Mouse (Mus musculus) stomach, embryonic 14.5 days (tissue): ENCODE data around the gene Atg14. TPM values are rescaled to one million over a fixed set of nuclear protein-coding genes. Genes with fewer than 3 reads are reported as not detected.
"Not testable (repeated sequence)": the region's sequence is repeated elsewhere in the genome, so short reads cannot be mapped to it uniquely, and the experiment has no call there.

Experiments
- ATAC-seq: fragments of 200-750 bp; cut with Nextera tagmentation; 2 replicates; pipeline ENCODE4 v1.8.0; 2017; ENCODE audit warnings: low read depth, moderate TSS enrichment; ENCODE audit not compliant: insufficient number of reproducible peaks, insufficient read depth, low FRiP score
- H3K27ac ChIP-seq: fragments of 300-500 bp; sonication (generic); 2 replicates; pipeline ENCODE4 v1.5.1; 2014; ENCODE audit warnings: mild to moderate bottlenecking, low read length, moderate library complexity, mixed read lengths
- H3K27me3 ChIP-seq: fragments of 300-500 bp; sonication (generic); 2 replicates; pipeline ENCODE4 v1.6.1; 2014; ENCODE audit warnings: low read length, control low read depth, mixed read lengths; ENCODE audit not compliant: control insufficient read depth, insufficient read depth
- H3K36me3 ChIP-seq: fragments of 300-500 bp; sonication (generic); 2 replicates; pipeline ENCODE4 v1.6.1; 2014; ENCODE audit warnings: mild to moderate bottlenecking, control low read depth, low read length, moderate library complexity, mixed read lengths; ENCODE audit not compliant: control insufficient read depth, insufficient read depth
- H3K4me1 ChIP-seq: fragments of 300-500 bp; sonication (generic); 2 replicates; pipeline ENCODE4 v1.6.1; 2014; ENCODE audit warnings: low read length, control low read depth, mixed read lengths; ENCODE audit not compliant: control insufficient read depth, insufficient read depth
- H3K4me2 ChIP-seq: fragments of 300-500 bp; sonication (generic); replicated peaks from 2 replicates; pipeline ENCODE4 v1.6.1; 2014; ENCODE audit warnings: low read depth, low read length, control low read depth
- H3K4me3 ChIP-seq: fragments of 300-500 bp; sonication (generic); 2 replicates; pipeline ENCODE4 v1.5.1; 2014; ENCODE audit warnings: low read depth, low read length, control low read depth
- H3K9ac ChIP-seq: fragments of 300-500 bp; sonication (generic); replicated peaks from 2 replicates; pipeline ENCODE4 v1.6.1; 2014; ENCODE audit warnings: low read depth, mild to moderate bottlenecking, control low read depth, low read length, moderate library complexity, mixed read lengths
- H3K9me3 ChIP-seq: fragments of 300-500 bp; sonication (generic); 2 replicates; pipeline ENCODE4 v1.6.1; 2016; ENCODE audit warnings: low read depth, low read length, control low read depth; ENCODE audit not compliant: control insufficient read depth
- WGBS: fragments of 180-500 bp; shearing (Covaris S2); extraction: QIAGEN DNeasy Blood & Tissue Kit; methylation state at CpG from one replicate; pipeline ENCODE4 v1.1.7; 2014; 5-methylcytosine and 5-hydroxymethylcytosine counted together
- polyA plus RNA-seq: library from polyadenylated mRNA; unstranded; fragments of >200 nt; fragmentation: Nextera tagmentation; extraction: Ambion mirVana; gene quantifications from 2 replicates; pipeline ENCODE4 v1.2.1, GENCODE M21; 2014

The Atg14 gene
- polyA plus RNA-seq, 1 experiment from 2014 or later: 14.3 TPM

- ATAC-seq: no peak
- H3K4me3 ChIP-seq: no peak overlapping the region
- 86% methylated on average over 5 of the region's 5 CpGs for WGBS
- no peaks in the 10 kb centered on the region for H3K27me3 ChIP-seq
- no peaks in the 10 kb centered on the region for H3K9me3 ChIP-seq
- no peaks in the 10 kb centered on the region for H3K36me3 ChIP-seq
- no peak overlapping the region for H3K4me2 ChIP-seq
- no peaks in the 10 kb centered on the region for H3K4me1 ChIP-seq
- no peak overlapping the region for H3K27ac ChIP-seq
- no peak overlapping the region for H3K9ac ChIP-seq
These were observed 36.3 kb downstream of the Atg14 start for GRCm38 (mm10) chr14:47534176-47534525.

- Histone ChIP-seq H3K4me2 (no peak overlapping the region), H3K4me3 (no peak overlapping the region), H3K4me1 (no peaks in the 10 kb centered on the region), H3K27ac (peak overlapping the region; percentile 52; the same call in 1 of the 2 replicates), H3K27me3 (no peaks in the 10 kb centered on the region), H3K36me3 (no peaks in the 10 kb centered on the region), H3K9me3 (no peaks in the 10 kb centered on the region), H3K9ac (no peak overlapping the region)
- ATAC-seq: peak; percentile 91
- 33% methylated on average over 11 of the region's 11 CpGs for WGBS
These were observed 36.9 kb downstream of the Atg14 start for GRCm38 (mm10) chr14:47533365-47534175.

DNA sequence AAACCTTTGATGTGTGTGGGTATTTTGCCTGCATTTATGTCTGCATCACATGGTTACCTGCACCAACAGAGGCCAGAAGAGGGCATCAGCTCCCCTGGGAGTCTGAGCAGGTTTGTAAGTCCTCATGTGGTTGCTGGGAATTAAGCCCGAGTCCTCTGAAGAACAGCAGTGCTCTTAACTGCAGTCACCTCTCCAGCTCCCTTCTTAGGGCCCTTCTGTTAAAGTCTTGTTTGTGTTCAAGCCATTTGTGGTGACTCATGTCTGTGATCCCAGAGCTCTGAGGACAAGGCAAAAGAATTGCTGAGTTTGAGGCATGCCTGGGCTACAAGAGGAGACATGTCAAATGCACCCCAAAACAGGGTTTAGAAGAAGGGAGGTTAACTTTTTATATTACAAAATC, 38.0 kb downstream of the Atg14 start:
- 64% methylated on average over 1 of the region's 1 CpGs for WGBS
- Histone ChIP-seq H3K36me3 (no peaks in the 10 kb centered on the region; the same call in 1 of the 2 replicates), H3K4me3 (no peak overlapping the region), H3K9ac (no peak overlapping the region), H3K4me2 (no peak overlapping the region), H3K27ac (no peak overlapping the region), H3K4me1 (no peaks in the 10 kb centered on the region), H3K9me3 (no peaks in the 10 kb centered on the region), H3K27me3 (no peaks in the 10 kb centered on the region)
- ATAC-seq: no peak

DNA sequence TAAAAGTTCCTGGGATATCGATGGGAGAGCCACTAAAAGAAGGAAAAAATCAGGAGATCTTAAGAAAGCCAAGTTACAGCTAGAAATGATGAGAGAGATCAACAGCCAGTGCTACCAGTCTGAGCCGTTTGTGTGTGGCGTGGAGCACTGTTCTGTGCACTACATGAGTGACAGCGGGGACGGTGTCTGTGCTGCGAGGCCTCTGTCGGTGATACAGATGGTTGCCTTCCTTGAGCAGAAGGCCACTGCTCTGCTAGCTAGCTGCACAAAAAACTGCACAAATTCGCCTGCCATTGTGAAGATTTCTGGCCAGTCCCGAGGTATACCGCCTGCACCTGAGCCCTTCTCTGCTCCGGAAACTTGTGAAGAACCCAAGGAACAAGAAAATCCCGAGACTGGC, 40.9 kb downstream of the Atg14 start:
- not testable (repeated sequence) for H3K4me2 ChIP-seq, H3K9ac ChIP-seq, H3K27ac ChIP-seq, H3K9me3 ChIP-seq, H3K27me3 ChIP-seq, ATAC-seq, H3K36me3 ChIP-seq, H3K4me3 ChIP-seq, H3K4me1 ChIP-seq
- 92% methylated on average over 11 of the region's 12 CpGs for WGBS

DNA sequence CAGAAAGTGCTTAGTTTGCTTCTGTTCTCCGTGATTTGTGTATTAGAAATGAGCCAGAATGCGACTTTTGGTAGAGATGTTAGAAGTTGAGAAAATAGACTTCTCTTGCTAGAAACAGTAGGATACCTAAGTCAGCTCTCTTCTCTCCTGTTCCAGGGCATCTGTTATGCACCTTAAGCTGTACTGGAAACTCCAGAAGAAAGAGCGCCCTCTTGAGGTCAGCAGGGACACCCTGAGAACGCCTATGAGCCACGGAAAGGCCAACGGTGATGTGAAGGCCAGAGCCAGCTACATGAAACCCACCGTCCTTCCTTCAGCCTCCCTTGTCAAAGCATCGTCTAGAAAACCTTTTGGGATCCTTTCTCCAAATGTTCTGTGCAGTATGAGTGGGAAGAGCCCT, 41.4 kb downstream of the Atg14 start:
- Histone ChIP-seq H3K9ac (no peak overlapping the region), H3K4me1 (no peaks in the 10 kb centered on the region), H3K36me3 (no peaks in the 10 kb centered on the region; the same call in 1 of the 2 replicates), H3K27me3 (no peaks in the 10 kb centered on the region), H3K4me2 (no peak overlapping the region), H3K4me3 (no peak overlapping the region), H3K9me3 (no peaks in the 10 kb centered on the region), H3K27ac (no peak overlapping the region)
- no peak for ATAC-seq
- 37% methylated on average over 8 of the region's 8 CpGs for WGBS

GRCm38 (mm10) chr14:47528293-47528692, 42.2 kb downstream of the Atg14 start:
- Histone ChIP-seq H3K4me3 (no peak overlapping the region), H3K4me1 (no peaks in the 10 kb centered on the region), H3K9me3 (no peaks in the 10 kb centered on the region), H3K9ac (no peak overlapping the region), H3K27ac (no peak overlapping the region), H3K36me3 (no peaks in the 10 kb centered on the region; the same call in 1 of the 2 replicates), H3K27me3 (no peaks in the 10 kb centered on the region), H3K4me2 (no peak overlapping the region)
- ATAC-seq: no peak
- WGBS: 82% methylated on average over 3 of the region's 3 CpGs

DNA sequence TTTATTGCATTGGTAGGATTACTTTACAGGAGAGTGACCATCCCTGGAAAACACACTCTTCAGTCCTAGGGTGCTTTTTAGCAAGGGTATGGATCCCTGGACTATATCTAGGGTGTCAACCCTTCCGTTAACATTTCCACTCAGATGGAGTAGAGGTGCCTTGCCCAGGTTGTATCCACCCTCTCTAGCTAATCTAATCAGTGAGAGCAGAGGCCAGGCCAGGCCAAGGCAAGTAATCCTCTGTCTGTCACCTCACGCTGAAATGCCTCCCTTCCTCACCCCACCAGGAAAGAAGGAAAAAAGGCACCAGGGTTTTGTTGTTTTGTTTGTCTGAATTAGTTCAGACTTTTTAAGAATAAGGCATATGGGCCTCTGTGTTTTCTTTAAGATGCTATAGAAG, 42.6 kb downstream of the Atg14 start:
- no peak for ATAC-seq
- Histone ChIP-seq H3K36me3 (no peaks in the 10 kb centered on the region; the same call in 1 of the 2 replicates), H3K9me3 (no peaks in the 10 kb centered on the region), H3K4me2 (no peak overlapping the region), H3K4me1 (no peaks in the 10 kb centered on the region), H3K9ac (no peak overlapping the region), H3K27ac (no peak overlapping the region), H3K4me3 (no peak overlapping the region), H3K27me3 (no peaks in the 10 kb centered on the region)
- WGBS: 65% methylated on average over 2 of the region's 2 CpGs

DNA sequence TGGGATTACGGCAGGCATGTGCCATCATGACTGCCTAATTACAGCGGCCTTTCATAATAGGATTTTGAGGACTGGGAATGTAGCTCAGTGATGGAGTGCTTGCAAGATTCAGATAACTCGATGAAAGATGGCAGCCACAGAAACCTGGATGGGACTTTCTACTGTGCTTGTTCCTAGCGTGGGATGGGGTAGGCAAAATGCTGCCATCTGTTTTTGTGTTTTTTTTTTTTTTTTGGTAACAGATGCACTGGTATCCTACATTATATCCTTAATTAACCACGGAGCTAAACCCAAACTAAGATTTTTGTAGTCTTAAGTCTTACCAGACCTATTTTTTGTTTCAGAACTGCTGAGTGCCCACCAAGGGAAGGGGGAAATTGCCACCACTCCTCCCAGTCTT, 44.6 kb downstream of the Atg14 start:
- Histone ChIP-seq H3K9ac (no peak overlapping the region), H3K36me3 (no peaks in the 10 kb centered on the region; the same call in 1 of the 2 replicates), H3K4me3 (no peak overlapping the region), H3K4me1 (no peaks in the 10 kb centered on the region), H3K4me2 (no peak overlapping the region), H3K9me3 (no peaks in the 10 kb centered on the region), H3K27ac (no peak overlapping the region), H3K27me3 (no peaks in the 10 kb centered on the region)
- ATAC-seq: no peak
- WGBS: 86% methylated on average over 5 of the region's 5 CpGs

GRCm38 (mm10) chr14:47525374-47525773, 45.1 kb downstream of the Atg14 start:
- Histone ChIP-seq H3K27ac (no peak overlapping the region), H3K36me3 (no peaks in the 10 kb centered on the region; the same call in 1 of the 2 replicates), H3K9me3 (no peaks in the 10 kb centered on the region), H3K4me2 (no peak overlapping the region), H3K27me3 (no peaks in the 10 kb centered on the region), H3K4me3 (no peak overlapping the region), H3K9ac (no peak overlapping the region), H3K4me1 (no peaks in the 10 kb centered on the region)
- WGBS: 66% methylated on average over 8 of the region's 8 CpGs
- ATAC-seq: no peak
